Comparison of ENCODE assay signal across 9 mouse cellular contexts in genomic region chr8:92359833-92360082, GRCm38 (mm10). TPM values are rescaled to one million over a fixed set of nuclear protein-coding genes. Genes with fewer than 3 reads are reported as not detected.
DNase-seq lines count a peak whose midpoint lies in the region; ATAC-seq and TF ChIP-seq lines count a peak whose summit lies in the region.
"Had no signal": no experiment of that assay in that cellular context is flagged by ENCODE, and none has a peak within 500 bp of the region (broad histone marks: within the 10 kb centered on the region; RNA-seq: fewer than 3 reads in every experiment).

No protein-coding gene starts in this region.

- TF ChIP-seq CTCF in embryonic fibroblast, embryonic 13.5 days (IDR thresholded peaks at IDR 0.05; ENCODE audit: borderline replicate concordance, insufficient read depth, low read length), result no peak

- H3K36me3 ChIP-seq in intestine, embryonic 15.5 days, result no peaks in the 10 kb centered on the region
- peaks cover 30% of the 10 kb centered on the region for H3K36me3 ChIP-seq in midbrain, embryonic 10.5 days

- H3K4me1 ChIP-seq in embryonic fibroblast, embryonic 13.5 days (ENCODE audit: control insufficient read depth, insufficient read depth, low read length), result no peaks in the 10 kb centered on the region
- peaks cover 39% of the 10 kb centered on the region for H3K4me1 ChIP-seq in intestine, embryonic 15.5 days (replicated peaks)
- peaks cover 66% of the 10 kb centered on the region for H3K4me1 ChIP-seq in midbrain, embryonic 10.5 days

- no peak overlapping the region for H3K27ac ChIP-seq in embryonic fibroblast, embryonic 13.5 days (ENCODE audit: insufficient read depth, low read length)
- H3K27ac ChIP-seq in intestine, embryonic 15.5 days, result no peak overlapping the region
- H3K27ac ChIP-seq in midbrain, embryonic 10.5 days (replicated peaks), result peak overlapping the region; percentile 99
- H3K27ac ChIP-seq: liver, embryonic 14.5 days had no signal

- TF ChIP-seq POLR2A in embryonic fibroblast, embryonic 13.5 days (IDR thresholded peaks at IDR 0.05; ENCODE audit: low read depth, low read length), result no peak

- H3K9me3 ChIP-seq in intestine, embryonic 15.5 days, result no peaks in the 10 kb centered on the region
- H3K9me3 ChIP-seq in midbrain, embryonic 10.5 days (replicated peaks), result no peaks in the 10 kb centered on the region

- peak; percentile 10 for DNase-seq in right cerebral cortex, postnatal 4 days
- DNase-seq in right cerebral cortex, postnatal 10 days (ENCODE audit: low spot score in 2 of 2), result no peak
- DNase-seq in midbrain, embryonic 10.5 days (ENCODE audit: low spot score), result no peak
- DNase-seq in c-Kit-positive CD71-positive TER-119-positive erythroid progenitor cells, embryonic 14.5 days (ENCODE audit: low spot score), result no peak

- no peak for ATAC-seq in intestine, embryonic 15.5 days
- ATAC-seq in erythroblast, adult 5-6 weeks (replicated peaks; ENCODE audit: low FRiP score, poor library complexity, severe bottlenecking), result no peak
- no peak for ATAC-seq in erythroid progenitor cell, adult 5-6 weeks (replicated peaks; ENCODE audit: low FRiP score, poor library complexity, severe bottlenecking)

- H3K9ac ChIP-seq in intestine, embryonic 15.5 days, result no peak overlapping the region
- H3K9ac ChIP-seq: liver, embryonic 14.5 days had no signal

- peak overlapping the region; percentile 62 for H3K4me3 ChIP-seq in embryonic fibroblast, embryonic 13.5 days (ENCODE audit: insufficient read depth, low read length)
- H3K4me3 ChIP-seq in intestine, embryonic 15.5 days (replicated peaks), result peak overlapping the region; percentile 16
- H3K4me3 ChIP-seq in midbrain, embryonic 10.5 days, result peak overlapping the region; percentile 97

- peak overlapping the region; percentile 28 for H3K4me2 ChIP-seq in intestine, embryonic 15.5 days (replicated peaks)

- WGBS in intestine, embryonic 15.5 days, result under 1% methylated on average over 21 of the region's 21 CpGs
- 0% methylated on average over 21 of the region's 21 CpGs for WGBS in midbrain, embryonic 10.5 days

- H3K27me3 ChIP-seq in intestine, embryonic 15.5 days (replicated peaks), result peaks cover 79% of the 10 kb centered on the region
- peaks cover 70% of the 10 kb centered on the region for H3K27me3 ChIP-seq in midbrain, embryonic 10.5 days (ENCODE audit: low read depth, poor library complexity, severe bottlenecking)

RNA-seq across cellular contexts. Expression of gene Irx5, which starts 2.3 kb away (rescaled TPM):
- polyA plus RNA-seq in embryonic fibroblast, embryonic 13.5 days (2011; ENCODE audit: insufficient read length, low read depth, missing spikeins), result 4.1 and 5.8 TPM in 2 replicates
- polyA plus RNA-seq in intestine, embryonic 15.5 days (2015; fragmentation: Nextera tagmentation; extraction: Ambion mirVana), result 0.11 and 0.13 TPM in 2 replicates
- polyA plus RNA-seq in midbrain, embryonic 10.5 days (2016; fragmentation: Nextera tagmentation; extraction: Ambion mirVana), result 28.7 and 31.9 TPM in 2 replicates
- total RNA-seq in erythroblast, adult 5-6 weeks (2015; ENCODE audit: low replicate concordance), result not detected in 2 replicates
- total RNA-seq in erythroblast, adult 5-6 weeks (2017; ENCODE audit: low replicate concordance), result not detected in 2 replicates
- not detected in 2 replicates for total RNA-seq in erythroid progenitor cell, adult 5-6 weeks (2015; ENCODE audit: low replicate concordance)
- total RNA-seq in erythroid progenitor cell, adult 5-6 weeks (2017; ENCODE audit: low replicate concordance), result 0.13 TPM in 1 of 2 replicates, not detected in the other

Comparison
In these comparisons a context has a peak if more than half of its experiments do, and no peak if none do; other contexts are left out.
1. H3K4me3 ChIP-seq: peak in every context shown above with its lines; median percentile 97 in midbrain, embryonic 10.5 days; 62 in embryonic fibroblast, embryonic 13.5 days; 16 in intestine, embryonic 15.5 days.